Mouse (Mus musculus) CD8-positive naive resting alpha-beta T cell, adult 2 months (primary cell): ENCODE measurements around the gene Adra1b.

Source experiments
- DNase-seq, 2 experiments: peaks; one replicate each; pipeline ENCODE4 v3.0.0; 2022; ENCODE audit warnings: low read depth in 2 of 2, low spot score in 2 of 2

Adra1b gene

DNA sequence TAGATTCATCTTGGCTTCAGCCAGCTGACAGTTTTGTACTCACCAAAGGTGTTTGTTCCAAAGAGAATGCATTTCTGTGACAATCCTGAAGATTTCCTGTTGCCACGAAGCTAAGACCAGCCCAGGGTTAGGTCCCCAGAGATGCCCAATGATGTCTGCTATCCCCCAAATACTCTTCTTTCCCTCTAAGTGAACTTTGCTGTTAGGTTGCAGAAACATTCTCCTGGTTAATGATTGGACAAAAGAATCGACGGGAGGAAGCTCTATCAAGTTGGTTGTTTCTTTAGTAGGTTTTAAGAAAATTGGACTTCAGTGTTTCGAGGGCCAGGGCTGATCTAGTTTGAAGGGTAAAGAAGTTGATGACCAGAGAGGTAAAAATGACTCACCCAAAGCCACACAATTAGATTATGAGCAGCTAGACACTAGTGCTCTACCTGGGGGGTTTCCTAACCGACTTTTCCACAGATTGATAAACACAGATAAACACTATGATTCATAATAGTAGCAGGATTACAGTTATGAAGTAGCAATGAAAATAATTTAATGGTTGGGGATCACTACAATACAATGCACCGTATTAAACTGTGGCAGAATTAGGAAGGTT lies at the start of gene Adra1b:
TSS of gene Adra1b (minus strand) at position 160 of the 604 bp plus-strand sequence.
- no peak for DNase-seq

DNA sequence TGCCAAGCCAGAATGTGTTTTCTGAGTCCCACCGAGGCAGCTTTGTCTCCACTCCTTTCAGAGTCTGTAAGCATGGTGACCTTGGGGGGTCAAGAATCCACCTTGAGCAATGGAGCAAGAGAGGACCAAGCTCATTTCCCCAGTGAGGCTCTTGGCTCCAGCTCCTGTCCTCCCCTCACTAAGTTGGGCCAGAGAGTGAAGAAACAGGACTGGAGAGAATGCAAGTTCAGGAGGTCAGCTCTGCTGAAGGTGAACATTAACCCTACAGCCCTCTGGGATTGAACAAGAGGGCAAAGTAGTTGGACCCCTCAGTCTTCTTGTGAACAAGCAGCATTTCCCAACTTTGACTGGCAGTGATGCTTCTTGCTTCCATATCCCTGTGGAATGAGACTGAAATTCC lies 49.3 kb upstream of the Adra1b start:
- DNase-seq = no peak

DNA sequence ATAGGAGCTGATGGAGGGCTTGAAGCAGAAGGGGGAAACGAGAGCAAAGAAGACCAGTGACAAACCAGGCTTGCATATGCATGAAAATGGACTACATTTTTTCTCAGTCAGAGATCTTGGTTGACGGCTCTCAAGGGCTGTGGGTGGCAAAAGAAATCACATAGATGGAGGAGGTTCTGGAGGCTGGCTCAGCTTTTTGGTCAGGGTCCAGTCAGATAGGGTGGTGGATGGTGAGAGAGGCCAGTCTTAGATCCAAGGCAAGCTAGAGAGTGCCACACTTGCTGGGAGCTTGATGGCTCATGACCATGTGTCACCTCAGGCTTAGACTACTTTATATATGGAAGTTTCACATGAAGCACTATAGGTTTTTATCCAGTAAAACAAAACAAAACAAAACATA lies 42.8 kb upstream of the Adra1b start:
- no peak for DNase-seq

DNA sequence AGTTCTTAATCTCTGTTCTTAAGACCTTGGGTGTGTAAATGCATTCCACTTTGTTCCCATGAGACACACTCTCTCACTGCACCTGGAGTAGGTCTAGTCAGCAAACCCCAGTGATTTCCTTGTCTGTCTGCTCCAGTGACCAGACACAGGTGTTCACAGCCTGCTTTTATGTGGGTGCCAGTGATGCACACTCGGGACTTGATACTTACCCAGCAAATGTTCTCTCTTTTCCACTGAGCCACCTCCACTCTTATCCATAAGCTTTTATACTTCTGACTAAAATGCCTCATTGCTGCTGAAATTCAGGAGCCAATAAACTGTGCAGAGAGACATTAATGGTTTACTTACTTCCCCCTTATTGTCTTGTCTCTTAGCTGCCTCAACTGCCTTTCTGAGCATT lies 42.2 kb upstream of the Adra1b start:
- no peak for DNase-seq

GRCm38 (mm10) chr11:43940501-43941202 lies 39.6 kb upstream of the Adra1b start:
- no peak for DNase-seq

DNA sequence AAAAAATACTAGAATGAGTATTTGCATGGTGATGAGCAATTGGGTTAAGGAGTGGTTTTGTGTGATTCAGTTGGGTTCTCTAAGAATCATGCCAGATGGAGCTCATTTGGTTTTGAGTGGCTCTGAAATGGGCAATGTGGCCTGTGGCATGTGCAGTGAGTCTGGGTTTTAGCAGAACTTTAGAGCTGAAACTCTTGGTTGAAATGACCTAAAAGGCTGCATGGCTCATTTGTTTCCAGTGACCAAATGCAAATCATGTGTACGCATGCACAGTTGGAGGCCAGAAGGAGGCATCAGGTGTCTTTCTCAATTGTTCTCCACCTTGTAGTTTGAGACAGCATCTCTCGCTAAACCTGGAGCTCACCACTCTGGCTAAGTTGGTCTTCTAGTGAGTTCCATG lies 35.0 kb upstream of the Adra1b start:
- DNase-seq = no peak

GRCm38 (mm10) chr11:43933480-43933879 lies 32.5 kb upstream of the Adra1b start:
- DNase-seq = no peak

- no peak for DNase-seq
These were observed 32.0 kb upstream of the Adra1b start for GRCm38 (mm10) chr11:43933000-43933399.

- DNase-seq = no peak
These were observed 29.2 kb upstream of the Adra1b start for GRCm38 (mm10) chr11:43930191-43930590.

- DNase-seq = no peak
These were observed 28.7 kb upstream of the Adra1b start for GRCm38 (mm10) chr11:43929706-43930105.

- no peak for DNase-seq
These were observed 28.2 kb upstream of the Adra1b start for GRCm38 (mm10) chr11:43929178-43929577.

DNA sequence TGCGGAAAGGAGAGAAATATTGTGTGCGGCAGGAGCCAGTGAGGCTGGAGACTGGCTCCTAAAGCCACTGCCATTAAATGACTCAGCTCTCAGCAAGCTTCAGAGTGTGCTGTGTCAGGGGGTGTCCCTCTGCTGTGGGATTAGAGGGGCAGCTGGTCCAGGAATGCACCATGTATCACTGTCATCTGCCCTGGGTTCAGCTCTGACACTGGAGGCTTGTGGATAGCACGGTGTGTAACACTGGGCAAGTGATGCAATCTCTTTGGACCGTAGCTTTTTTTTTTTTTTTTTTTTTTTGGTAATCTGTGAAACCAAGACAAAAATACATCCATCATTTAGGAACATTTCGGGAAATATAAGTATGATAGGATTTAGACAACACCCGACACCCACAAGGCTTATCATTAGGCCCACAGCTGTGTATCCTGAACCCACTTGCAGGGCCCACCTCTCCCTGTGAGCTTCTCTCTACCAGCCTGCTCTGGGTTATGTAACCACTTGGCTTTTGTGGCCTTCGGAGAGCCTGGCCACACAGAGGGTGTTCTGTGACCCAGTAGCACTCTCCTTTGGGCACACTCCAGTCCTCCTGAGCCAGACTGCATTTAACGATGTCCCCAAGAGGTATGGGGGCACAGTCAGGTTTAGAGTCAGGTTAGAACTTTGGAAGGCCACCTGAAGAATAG lies 26.3 kb upstream of the Adra1b start:
- DNase-seq = no peak

- no peak for DNase-seq
These were observed 25.2 kb upstream of the Adra1b start for GRCm38 (mm10) chr11:43926163-43926562.

- DNase-seq = no peak
These were observed 24.6 kb upstream of the Adra1b start for GRCm38 (mm10) chr11:43925584-43925983.

- no peak for DNase-seq
These were observed 20.7 kb upstream of the Adra1b start for GRCm38 (mm10) chr11:43921701-43922100.

GRCm38 (mm10) chr11:43919492-43920055 lies 18.6 kb upstream of the Adra1b start:
- no peak for DNase-seq

GRCm38 (mm10) chr11:43914552-43915447 lies 13.8 kb upstream of the Adra1b start:
- no peak for DNase-seq

DNA sequence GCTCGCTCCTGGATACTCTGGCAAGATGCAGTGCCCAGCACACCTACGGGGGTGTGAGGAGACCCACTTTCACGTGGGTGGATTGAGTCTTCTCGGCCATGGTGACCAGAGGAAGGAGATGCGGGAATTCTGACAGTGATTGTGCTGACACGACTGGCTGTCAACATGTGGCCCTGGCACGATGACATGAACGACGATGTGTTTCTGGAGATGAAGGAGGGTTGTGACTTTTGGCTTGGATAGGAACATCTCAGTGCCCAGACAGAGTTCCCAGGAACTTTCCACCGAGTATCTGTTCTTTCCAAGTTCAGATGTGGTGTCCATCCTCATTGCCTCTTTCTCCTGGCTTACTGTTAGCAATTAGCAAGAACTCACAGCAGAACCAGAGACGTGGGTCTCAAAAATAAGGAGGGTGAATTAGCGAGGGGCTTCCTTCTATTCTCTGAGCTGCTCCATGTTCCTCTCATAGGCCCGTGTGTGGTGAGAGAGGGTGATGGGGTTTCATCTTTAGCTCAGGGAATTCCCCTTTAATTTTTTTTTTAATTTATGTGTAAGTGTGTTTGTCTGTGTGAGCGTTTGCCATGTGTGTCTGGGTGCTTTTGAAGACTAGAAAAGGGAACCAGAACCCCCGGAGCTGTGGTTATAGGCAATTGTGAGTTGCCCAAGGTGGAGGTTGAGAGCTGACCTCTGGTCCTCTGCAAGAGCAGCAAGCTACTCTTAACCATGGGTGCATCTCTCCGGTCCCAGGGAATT lies 11.3 kb upstream of the Adra1b start:
- DNase-seq = no peak

DNA sequence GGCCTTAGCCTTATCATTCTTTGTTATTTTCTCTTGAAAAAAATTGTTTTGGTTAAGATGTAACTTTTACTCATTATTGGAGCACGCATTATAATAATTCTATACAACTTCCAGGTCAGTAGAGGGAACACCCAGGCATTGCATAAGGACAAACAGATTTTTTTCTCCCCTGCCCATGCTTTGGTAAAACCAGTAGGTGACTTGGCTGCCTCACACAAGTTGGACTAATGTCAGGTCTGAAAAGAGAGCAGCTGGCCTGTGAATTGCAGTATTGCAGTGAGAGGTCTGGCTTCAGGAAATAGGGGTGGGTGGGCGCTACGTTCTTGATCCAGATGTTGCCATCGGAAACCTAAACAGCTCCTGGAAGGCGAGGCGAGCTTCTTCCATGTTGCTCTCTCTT lies 10.6 kb upstream of the Adra1b start:
- DNase-seq = no peak

GRCm38 (mm10) chr11:43903351-43903750 lies 2.3 kb upstream of the Adra1b start:
- no peak for DNase-seq
